Mouse (Mus musculus) mouse trophoblast stem cell (cell line): ENCODE results near the gene Clasrp.
"Not testable (repeated sequence)": the region's sequence is repeated elsewhere in the genome, so short reads cannot be mapped to it uniquely, and the experiment has no call there.

Experiments used
- in situ Hi-C, 2 experiments: fragments of 300-500 bp; cut with MseI, MboI; formaldehyde crosslinking; loops; 2 replicates in 1 of 2; 3 replicates in 1 of 2; pipeline ENCODE4 v1.15.1; 2025

Clasrp gene

GRCm38 (mm10) chr7:19609641-19610332 lies 5.5 kb upstream of the Clasrp start:
- in situ Hi-C loops: no loop called here

GRCm38 (mm10) chr7:19607291-19607690 lies 3.0 kb upstream of the Clasrp start:
- in situ Hi-C loops: no loop called here

- in situ Hi-C loops: not testable (repeated sequence)
These were observed 424 bp upstream of the Clasrp start for GRCm38 (mm10) chr7:19604606-19605214.

GRCm38 (mm10) chr7:19603055-19603454 lies 1.2 kb downstream of the Clasrp start:
- in situ Hi-C loops: no loop called here

- in situ Hi-C loops: no loop called here
These were observed 3.7 kb downstream of the Clasrp start for GRCm38 (mm10) chr7:19600562-19600961.

GRCm38 (mm10) chr7:19593061-19593730 lies 11.1 kb downstream of the Clasrp start:
- in situ Hi-C loops: no loop called here

GRCm38 (mm10) chr7:19589917-19590316 lies 14.4 kb downstream of the Clasrp start:
- in situ Hi-C loops: no loop called here

GRCm38 (mm10) chr7:19589207-19589606 lies 15.1 kb downstream of the Clasrp start:
- in situ Hi-C loops: no loop called here

GRCm38 (mm10) chr7:19586269-19586668 lies 18.0 kb downstream of the Clasrp start:
- in situ Hi-C loops: no loop called here

- in situ Hi-C loops: no loop called here
These were observed 23.7 kb downstream of the Clasrp start for GRCm38 (mm10) chr7:19580634-19581033.

- in situ Hi-C loops: no loop called here
These were observed 24.5 kb downstream of the Clasrp start for GRCm38 (mm10) chr7:19579751-19580150.

GRCm38 (mm10) chr7:19578436-19578835 lies 25.9 kb downstream of the Clasrp start:
- in situ Hi-C loops: no loop called here

- in situ Hi-C loops: no loop called here
These were observed 26.3 kb downstream of the Clasrp start for GRCm38 (mm10) chr7:19577877-19578414.

- in situ Hi-C loops: no loop called here
These were observed 27.0 kb downstream of the Clasrp start, which contains the start of the genes Zfp296 and Gemin7 for GRCm38 (mm10) chr7:19577141-19577852. Zfp296 (plus strand) TSS chr7:19577287. Gemin7 (minus strand) TSS chr7:19577595.

GRCm38 (mm10) chr7:19575559-19575958 lies 28.7 kb downstream of the Clasrp start:
- in situ Hi-C loops: no loop called here

- in situ Hi-C loops: no loop called here
These were observed 30.5 kb downstream of the Clasrp start for GRCm38 (mm10) chr7:19573776-19574140.

- in situ Hi-C loops: no loop called here
These were observed 31.1 kb downstream of the Clasrp start for GRCm38 (mm10) chr7:19572926-19573775.

- in situ Hi-C loops: loop anchor here in 1 of 2 experiments (10.0 kb wide), 1 partner anchor 65 kb away; the partner anchor contains the start of genes Bloc1s3 and Trappc6a
These were observed 34.6 kb downstream of the Clasrp start for GRCm38 (mm10) chr7:19569647-19570046.

GRCm38 (mm10) chr7:19567426-19567825 lies 36.9 kb downstream of the Clasrp start:
- in situ Hi-C loops: loop anchor here in 1 of 2 experiments (10.0 kb wide), 1 partner anchor 63 kb away; the partner anchor contains the start of genes Bloc1s3 and Trappc6a

GRCm38 (mm10) chr7:19565803-19566202 lies 38.5 kb downstream of the Clasrp start:
- in situ Hi-C loops: loop anchor here in 1 of 2 experiments (10.0 kb wide), 1 partner anchor 61 kb away; the partner anchor contains the start of genes Bloc1s3 and Trappc6a
